Mouse (Mus musculus) G1E (cell line): ENCODE data around the gene Amdhd1.

Experiments used
- CTCF ChIP-seq: IDR thresholded peaks from 2 replicates; pipeline ENCODE4 v1.5.1; 2012; ENCODE audit warnings: low read depth, low read length, inconsistent platforms, mixed read lengths
- GATA1 ChIP-seq: IDR thresholded peaks from 2 replicates; pipeline ENCODE4 v1.6.1; 2012; ENCODE audit warnings: borderline replicate concordance, low read length, inconsistent platforms, mixed read lengths
- TAL1 ChIP-seq: conservative IDR thresholded peaks from 2 replicates; pipeline ENCODE4 v1.6.1; 2012; ENCODE audit warnings: low read depth, low read length, inconsistent platforms, mixed read lengths

DNA sequence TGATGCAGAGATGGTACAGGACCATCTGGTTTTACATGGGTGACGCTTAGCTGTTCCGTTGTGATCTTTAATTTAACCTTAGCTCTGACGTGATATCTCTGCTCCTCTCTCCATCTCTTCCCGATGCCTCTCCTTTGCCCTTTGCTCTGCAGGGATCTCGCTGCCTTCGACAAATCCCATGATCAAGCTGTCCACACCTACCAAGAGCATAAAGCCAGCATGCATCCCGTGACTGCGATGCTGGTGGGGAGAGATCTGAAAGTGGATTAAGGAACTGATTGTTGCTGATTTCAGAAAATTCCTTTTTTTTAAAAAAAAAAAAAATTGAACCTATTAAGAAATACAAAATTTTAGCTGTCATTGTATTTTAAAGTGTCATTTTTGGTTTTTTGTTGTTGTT lies 55.3 kb downstream of the Amdhd1 start:
- no peak for TF ChIP-seq CTCF
- TF ChIP-seq GATA1, result no peak
- TF ChIP-seq TAL1, result no peak
